Mouse (Mus musculus) adrenal gland, postnatal 36 days (tissue): ENCODE measurements around the gene Efs. TPM values are rescaled to one million over a fixed set of nuclear protein-coding genes. Genes with fewer than 3 reads are reported as not detected.
"Not testable (repeated sequence)": the region's sequence is repeated elsewhere in the genome, so short reads cannot be mapped to it uniquely, and the experiment has no call there.

ENCODE experiments used
- DNase-seq, 2 experiments: peaks; one replicate each; pipeline ENCODE4 v3.0.0; 2021; ENCODE audit warnings: mixed read lengths in 1 of 2
- total RNA-seq, 2 experiments: library from RNA; stranded (reverse); gene quantifications; 2 replicates each; pipeline ENCODE4 v1.2.3; 2021

The Efs gene
- total RNA-seq, 2 experiments from 2014 or later = 2.5 to 3.0 TPM

- DNase-seq = no peak
These were observed 22.9 kb upstream of the Efs start for GRCm38 (mm10) chr14:54948781-54949180.

GRCm38 (mm10) chr14:54947008-54947407 is 21.1 kb upstream of the Efs start:
- DNase-seq = not testable (repeated sequence)

DNA sequence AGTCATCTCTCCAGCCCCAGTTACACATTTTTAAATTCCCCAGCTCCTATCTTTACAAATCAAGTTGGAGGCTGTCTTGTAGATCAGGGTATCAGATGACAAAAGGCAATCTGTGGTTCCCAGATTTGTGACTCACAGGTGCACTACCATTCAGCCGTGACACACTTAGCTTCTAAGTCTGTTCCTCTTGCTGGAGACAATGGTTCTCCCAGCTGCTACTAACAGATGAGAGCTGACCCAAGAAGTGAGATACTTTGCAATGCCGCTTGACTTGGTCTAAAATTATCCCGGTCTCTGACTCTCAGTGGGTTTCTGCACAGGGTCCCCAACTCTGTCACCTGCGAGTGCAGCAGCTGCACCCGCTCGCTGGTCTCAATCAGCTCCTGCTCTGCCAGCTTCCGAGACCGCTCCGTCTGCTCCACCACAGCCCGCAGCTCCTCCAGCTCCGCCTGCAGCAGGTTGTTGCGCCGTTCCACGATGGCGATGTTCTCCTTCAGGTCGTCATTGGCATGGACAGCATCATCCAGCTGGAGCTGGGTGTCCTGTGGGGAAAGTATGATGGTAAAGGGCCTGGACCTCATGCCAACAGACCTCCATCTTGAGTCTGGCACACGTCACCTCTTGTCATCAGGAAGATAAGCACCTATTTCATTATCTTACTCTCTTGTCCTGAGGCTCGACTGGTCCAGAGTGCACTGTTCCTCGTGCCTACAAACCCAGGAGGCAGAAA is 20.2 kb upstream of the Efs start:
- DNase-seq = no peak

DNA sequence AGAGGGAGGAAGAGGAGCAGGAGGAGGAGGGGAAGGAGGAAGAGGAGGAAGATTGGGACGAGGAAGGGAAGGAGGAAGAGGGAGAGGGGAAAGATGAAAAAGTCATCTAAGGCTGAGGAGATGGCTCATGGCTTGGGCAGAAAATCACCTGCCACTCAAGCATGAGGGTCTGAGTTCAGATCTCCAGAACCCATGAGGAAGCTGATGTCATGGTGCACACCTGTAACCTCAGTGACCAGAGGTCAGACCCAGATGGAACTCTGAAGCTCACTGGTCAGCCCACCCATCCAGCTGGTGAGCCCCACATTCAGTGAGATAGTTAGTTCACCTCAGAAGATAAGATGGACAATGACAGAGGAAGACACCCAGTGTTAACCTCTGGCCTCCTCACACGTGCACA is 19.0 kb upstream of the Efs start:
- no peak for DNase-seq

DNA sequence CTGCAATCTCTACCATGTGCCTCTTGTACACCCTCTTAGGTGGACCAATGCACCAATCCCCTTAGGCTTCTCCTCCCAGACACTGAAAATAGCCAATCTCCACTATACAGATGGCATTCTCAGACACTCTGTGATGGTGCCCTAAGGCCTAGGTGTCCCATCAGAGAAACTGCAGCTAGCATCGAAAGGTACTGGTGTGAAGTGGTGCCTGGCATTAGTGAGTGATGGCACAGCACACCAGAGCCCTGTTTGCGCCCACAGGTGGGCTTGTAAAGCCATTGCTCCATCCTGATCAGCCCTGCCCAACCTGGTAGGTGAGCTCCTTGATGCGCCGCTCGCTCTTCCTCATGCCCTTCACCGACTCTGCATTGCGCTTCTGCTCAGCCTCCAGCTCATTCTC is 18.0 kb upstream of the Efs start:
- no peak for DNase-seq

DNA sequence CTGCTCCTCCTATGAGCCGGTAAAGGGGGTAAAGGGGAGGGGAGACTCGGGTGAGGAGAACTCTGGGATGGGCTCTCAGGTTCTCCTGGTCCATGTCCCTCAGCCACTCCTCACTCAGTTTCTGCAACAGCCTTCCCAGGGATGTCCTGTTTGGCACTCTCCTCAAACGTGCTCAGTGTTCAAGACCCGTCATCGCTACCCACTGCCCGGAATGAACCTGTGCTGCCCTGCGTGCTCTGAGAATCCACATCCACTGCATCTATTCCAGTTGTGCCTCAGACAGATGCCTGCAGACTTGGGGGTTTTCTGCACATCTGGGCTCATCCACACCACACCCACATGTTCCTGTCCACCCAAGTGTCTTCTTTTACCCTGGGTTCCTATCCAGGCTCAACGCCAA is 16.6 kb upstream of the Efs start:
- DNase-seq = no peak

GRCm38 (mm10) chr14:54941024-54941978 is 15.4 kb upstream of the Efs start:
- no peak for DNase-seq

DNA sequence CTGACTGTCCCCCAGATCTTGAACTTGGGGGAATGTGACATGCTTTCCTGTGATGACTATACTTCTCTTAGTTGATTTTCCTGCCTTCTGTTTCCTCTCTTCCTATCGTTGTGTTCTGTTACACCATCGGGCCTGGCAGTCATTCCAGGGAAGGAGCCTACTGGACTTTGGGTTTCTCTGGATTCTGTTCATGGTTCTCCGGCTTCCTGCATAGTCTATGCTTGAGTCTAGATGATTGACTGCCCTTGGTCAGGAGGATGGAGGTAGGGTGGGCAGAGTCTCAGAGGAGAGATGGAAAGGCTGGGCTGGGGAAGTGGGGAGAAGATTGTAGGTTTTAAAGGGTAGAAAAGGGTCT is 14.2 kb upstream of the Efs start:
- DNase-seq = no peak

DNA sequence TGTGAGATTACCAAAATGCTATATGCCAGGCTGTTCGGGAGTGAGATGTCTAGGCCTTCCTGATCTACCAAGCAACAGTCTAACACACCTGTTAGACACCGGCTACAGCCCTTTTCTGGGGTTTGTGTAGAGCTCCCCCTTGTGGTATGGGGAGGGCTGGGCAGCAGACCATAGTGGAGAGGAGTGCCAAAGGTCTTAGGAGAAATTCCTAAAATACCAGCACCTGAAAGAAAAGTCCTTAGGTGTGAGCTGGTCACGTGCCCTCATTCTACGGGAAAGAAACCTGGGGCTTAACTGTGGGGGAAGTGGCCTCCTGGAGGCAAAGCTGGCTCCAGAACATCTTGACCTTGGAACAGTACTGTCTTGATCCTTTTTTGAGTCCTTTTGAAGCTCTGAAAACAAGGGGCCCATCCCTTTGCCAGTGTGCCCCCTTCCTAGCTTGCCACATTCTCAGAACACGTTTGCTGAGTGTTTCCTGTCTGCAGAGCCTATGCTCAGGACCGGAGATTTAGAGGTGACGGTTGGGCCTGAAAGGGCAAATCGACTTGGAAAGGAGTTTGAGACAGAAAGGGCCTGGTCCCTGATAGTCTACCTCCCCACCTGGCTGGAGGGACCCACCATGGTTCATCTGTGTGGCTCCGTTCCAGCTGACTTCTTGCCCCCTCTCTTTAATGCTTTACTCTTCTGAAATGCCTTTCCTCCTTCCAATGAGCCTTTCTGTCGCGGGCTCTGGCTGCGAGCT is 13.7 kb upstream of the Efs start:
- DNase-seq = peak; percentile 69 to 82

DNA sequence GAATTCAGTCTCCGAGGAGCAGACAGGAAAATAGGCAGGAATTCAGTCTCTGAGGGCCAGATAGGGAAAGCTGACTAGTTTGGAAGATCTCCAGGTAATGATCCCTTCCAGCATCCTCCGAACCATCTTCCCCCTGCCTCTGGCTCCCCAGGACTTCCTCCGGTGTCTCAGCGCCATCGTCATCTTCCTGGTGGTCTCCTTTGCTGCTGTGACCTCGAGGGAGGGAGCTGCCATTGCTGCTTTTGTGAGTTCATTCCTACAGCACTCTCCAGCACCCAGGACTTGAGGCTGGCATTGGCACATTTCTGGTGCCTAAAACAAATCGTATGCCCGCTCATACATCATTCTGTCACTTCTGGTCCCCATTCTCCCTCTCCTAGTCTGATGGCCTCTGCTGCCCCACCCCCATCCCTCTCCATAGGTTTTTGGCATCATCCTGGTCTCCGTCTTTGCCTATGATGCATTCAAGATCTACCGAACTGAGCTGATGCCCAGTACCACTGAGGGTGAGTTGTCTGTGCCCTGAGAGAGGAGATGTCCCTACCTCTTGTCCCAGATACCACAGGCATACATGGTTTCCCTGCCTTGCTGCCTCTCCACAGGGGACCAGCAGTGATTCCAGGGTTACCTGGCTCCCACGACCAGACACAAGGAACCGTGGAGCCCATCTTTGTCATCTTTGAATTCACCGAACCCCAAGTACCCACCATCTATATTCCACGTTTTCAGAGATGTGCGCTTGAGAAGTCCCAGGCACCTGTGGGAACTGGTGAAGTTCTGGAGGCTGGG is 12.7 kb upstream of the Efs start:
- DNase-seq = no peak

- DNase-seq = no peak
These were observed 11.6 kb upstream of the Efs start for GRCm38 (mm10) chr14:54937361-54938182.

DNA sequence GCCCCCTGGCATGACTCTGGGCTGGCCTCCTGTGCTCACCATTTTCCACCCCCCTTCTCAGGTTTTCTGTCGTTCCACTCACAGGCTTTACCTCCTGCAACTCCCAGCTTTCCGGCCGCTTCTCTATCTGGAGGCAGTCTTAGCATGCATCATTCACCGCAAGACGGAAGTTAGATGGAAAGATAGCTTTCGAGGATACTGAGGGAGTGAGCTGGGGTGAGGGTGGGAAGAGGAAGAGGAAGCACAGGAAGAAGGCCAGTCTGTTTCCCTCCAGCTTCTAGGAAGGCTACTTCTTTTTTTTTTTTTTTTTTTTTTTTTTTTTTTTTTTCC is 10.9 kb upstream of the Efs start:
- DNase-seq = no peak

- no peak for DNase-seq
These were observed 10.2 kb upstream of the Efs start, which contains the start of gene Cmtm5 for GRCm38 (mm10) chr14:54935904-54936830. TSS of gene Cmtm5 (plus strand) at chr14:54936261.

- no peak for DNase-seq
These were observed 6.8 kb upstream of the Efs start, which contains the start of gene Il25 for GRCm38 (mm10) chr14:54932645-54933150. TSS of gene Il25 (plus strand) at chr14:54932695.

DNA sequence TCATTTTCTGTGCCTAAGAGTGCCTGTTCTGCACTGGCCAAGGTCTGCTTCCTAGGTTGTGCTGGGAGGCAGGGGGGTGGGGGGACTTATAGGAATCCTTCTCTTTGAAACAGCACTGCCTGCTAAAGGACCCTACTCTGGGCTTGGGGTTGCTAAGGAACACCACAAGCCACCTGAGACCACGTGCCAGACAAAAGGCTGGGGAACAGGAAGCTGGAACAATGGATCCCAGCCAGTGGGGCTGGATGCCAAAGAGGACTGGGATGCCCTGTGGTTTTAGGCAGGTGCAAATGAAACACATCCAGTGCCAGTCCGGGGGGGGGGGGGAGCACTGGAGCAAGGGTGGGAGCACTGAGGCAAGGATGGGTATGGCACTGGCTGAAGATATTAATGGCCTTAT is 4.5 kb upstream of the Efs start:
- no peak for DNase-seq

DNA sequence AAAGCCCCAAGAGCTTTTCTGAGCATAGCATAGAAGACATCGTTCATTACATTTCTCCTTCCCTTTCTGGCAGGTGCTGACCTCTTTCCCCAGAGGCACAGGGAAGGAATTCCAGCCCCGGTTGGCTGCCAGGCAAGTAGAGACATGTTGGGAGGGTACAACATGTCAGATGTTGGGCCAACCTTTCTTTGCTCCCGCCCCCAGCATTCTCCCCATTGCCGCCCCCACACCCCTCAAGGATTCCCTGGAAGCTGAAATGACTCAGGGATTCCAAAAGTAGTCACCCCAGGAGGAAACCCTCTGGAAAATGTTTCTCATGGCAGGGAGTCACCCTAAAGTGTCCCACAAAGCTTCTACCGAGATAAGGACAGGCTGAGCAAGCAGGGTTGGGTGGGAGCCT is 3.9 kb upstream of the Efs start:
- DNase-seq = no peak

- no peak for DNase-seq
These were observed 1.4 kb upstream of the Efs start for GRCm38 (mm10) chr14:54927296-54927695.

- DNase-seq = peak in 1 of 2 experiments; percentile 34
These were observed 654 bp upstream of the Efs start for GRCm38 (mm10) chr14:54926401-54927158.
